Mouse (Mus musculus) Patski (cell line): ENCODE data around the gene Pcdh9. TPM values are rescaled to one million over a fixed set of nuclear protein-coding genes. Genes with fewer than 3 reads are reported as not detected.

Experiments used
- ATAC-seq: fragments of 100-300 bp; one replicate; pipeline ENCODE4 v1.8.0; 2021
- CTCF ChIA-PET: fragments of 350-600 bp; sonication (Branson Sonifier 250); formaldehyde crosslinking; loops from one replicate; lab custom pipeline; 2022; ENCODE audit warnings: inconsistent platforms; lab: Charles Lee
- POLR2A ChIA-PET: fragments of 350-600 bp; sonication (Branson Sonifier 250); formaldehyde crosslinking; loops from one replicate; lab custom pipeline; 2022; ENCODE audit warnings: antibody characterized with exemption, inconsistent platforms; lab: Charles Lee
- DNase-seq: peaks from one replicate; pipeline ENCODE4 v3.0.0-alpha.2; 2011; ENCODE audit warnings: low read depth, low spot score
- H3K27me3 ChIP-seq: fragments of 371-371 bp; one replicate; pipeline ENCODE4 v1.5.1; 2021
- CTCF ChIP-seq: fragments of 100-300 bp; IDR thresholded peaks from one replicate; pipeline ENCODE4 v1.5.1; 2021
- in situ Hi-C: fragments of 300-500 bp; cut with MboI; formaldehyde crosslinking; loops from 3 replicates; pipeline ENCODE4 v1.11.1; 2018; ENCODE audit warnings: low pct_unique_long_range_greater_than_20kb, mixed read lengths
- polyA plus RNA-seq: library from polyadenylated mRNA; unstranded; gene quantifications from one replicate; pipeline ENCODE4 v1.2.3, GENCODE M21; 2021

Gene Pcdh9
- polyA plus RNA-seq, 1 experiment from 2014 or later: not detected

DNA sequence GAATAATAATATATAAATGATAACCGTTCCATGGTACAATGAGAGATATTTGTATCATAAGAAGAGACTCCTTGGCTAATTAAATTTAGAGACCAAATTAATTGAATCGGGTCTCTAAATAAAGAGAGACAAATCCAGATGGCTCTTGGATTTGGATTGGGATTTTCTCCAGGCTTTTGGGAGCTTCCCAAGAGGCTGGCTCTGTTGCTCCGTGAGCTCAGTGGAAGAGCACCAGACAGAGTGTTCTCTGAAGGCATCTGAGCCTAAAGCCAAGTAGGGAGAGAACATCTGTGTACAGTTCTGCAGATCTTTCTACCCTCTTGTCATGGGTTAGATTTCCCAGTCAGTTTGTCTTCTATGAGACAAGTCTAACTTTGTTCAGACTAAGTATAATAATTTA is 95.9 kb downstream of the Pcdh9 start:
- no peak for DNase-seq
- ChIA-PET CTCF (no interaction called here), POLR2A (no interaction called here)
- no peak for ATAC-seq
- TF ChIP-seq CTCF: no peak
- in situ Hi-C loops: no loop called here
- H3K27me3 ChIP-seq: peaks cover 7% of the 10 kb centered on the region

GRCm38 (mm10) chr14:93786234-93786633 is 104.2 kb downstream of the Pcdh9 start:
- no peaks in the 10 kb centered on the region for H3K27me3 ChIP-seq
- TF ChIP-seq CTCF: no peak
- in situ Hi-C loops: no loop called here
- DNase-seq: no peak
- no peak for ATAC-seq
- POLR2A ChIA-PET: no interaction called here
- CTCF ChIA-PET: no interaction called here

- POLR2A ChIA-PET: no interaction called here
- ATAC-seq: no peak
Measured at GRCm38 (mm10) chr14:93785031-93785430, 105.4 kb downstream of the Pcdh9 start.

GRCm38 (mm10) chr14:93762855-93763254 is 127.6 kb downstream of the Pcdh9 start:
- no peak for ATAC-seq
- no peaks in the 10 kb centered on the region for H3K27me3 ChIP-seq
- in situ Hi-C loops: no loop called here
- DNase-seq: no peak
- ChIA-PET POLR2A (no interaction called here), CTCF (no interaction called here)
- no peak for TF ChIP-seq CTCF

More at GRCm38 (mm10) chr14:93785031-93785430, 105.4 kb downstream of the Pcdh9 start:
- no peak for DNase-seq
- in situ Hi-C loops: no loop called here
- CTCF ChIA-PET: no interaction called here
- no peaks in the 10 kb centered on the region for H3K27me3 ChIP-seq
- TF ChIP-seq CTCF: no peak

- DNase-seq: no peak
- ChIA-PET CTCF (no interaction called here), POLR2A (no interaction called here)
- no peak for TF ChIP-seq CTCF
- in situ Hi-C loops: no loop called here
- no peaks in the 10 kb centered on the region for H3K27me3 ChIP-seq
- no peak for ATAC-seq
Measured at GRCm38 (mm10) chr14:93734077-93734673, 156.3 kb downstream of the Pcdh9 start.

DNA sequence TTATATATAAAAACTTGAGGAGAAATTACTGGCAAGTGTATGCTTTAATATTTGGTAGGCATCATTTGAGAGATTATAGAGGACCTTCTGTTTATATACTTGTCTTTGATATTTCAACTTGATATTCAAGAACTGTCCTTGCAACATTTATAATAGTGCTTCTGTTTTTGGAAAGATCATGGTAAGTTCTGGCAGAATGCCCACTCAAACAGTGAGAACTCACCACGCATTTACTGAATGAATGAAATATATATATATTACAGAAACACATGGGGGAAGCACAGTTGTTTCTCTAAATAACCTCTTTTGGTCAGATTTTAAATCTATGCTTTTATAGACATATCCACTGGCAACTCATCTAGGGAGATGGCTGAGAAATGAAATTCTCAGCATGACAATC is 164.7 kb downstream of the Pcdh9 start:
- ATAC-seq (no peak), DNase-seq (no peak)
- H3K27me3 ChIP-seq: no peaks in the 10 kb centered on the region
- no peak for TF ChIP-seq CTCF
- ChIA-PET CTCF (no interaction called here), POLR2A (no interaction called here)
- in situ Hi-C loops: no loop called here

- in situ Hi-C loops: no loop called here
- POLR2A ChIA-PET: no interaction called here
Measured at GRCm38 (mm10) chr14:93719208-93719607, 171.3 kb downstream of the Pcdh9 start.

DNA sequence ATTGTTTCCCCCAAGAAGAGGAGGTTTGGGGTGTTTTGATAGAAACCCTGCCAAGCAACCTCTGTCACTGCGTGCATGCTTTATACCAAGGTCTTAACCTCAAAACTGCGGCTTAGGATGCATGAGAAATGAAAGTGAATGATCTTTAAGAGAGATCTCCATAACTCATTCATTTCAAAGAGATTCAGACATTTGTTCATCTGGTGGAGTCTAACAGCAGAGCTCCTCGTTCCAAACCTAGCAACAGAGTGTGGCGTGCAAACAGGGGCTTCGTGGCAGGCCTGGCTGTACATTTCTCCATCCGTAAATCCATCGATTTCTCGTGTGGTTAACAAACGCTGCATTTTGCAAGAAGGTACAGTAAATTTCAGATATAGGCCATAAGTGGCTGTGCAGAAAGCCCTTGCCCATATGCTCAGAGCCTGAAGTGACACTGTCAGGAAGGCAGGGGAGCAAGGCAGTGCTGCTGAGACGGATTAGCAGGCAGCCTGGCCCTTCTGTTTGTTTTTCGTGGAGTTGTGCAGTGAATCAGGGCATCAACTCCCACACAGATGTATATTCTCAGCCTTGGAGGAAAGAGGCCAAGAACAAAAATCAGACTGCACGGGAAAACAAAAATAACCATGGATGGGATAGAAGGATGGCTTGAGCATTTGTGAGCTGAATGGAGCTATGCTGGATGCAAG is 177.1 kb downstream of the Pcdh9 start:
- CTCF ChIA-PET: no interaction called here

More at GRCm38 (mm10) chr14:93719208-93719607, 171.3 kb downstream of the Pcdh9 start:
- H3K27me3 ChIP-seq: no peaks in the 10 kb centered on the region
- CTCF ChIA-PET: no interaction called here
- ATAC-seq (no peak), DNase-seq (no peak)
- no peak for TF ChIP-seq CTCF

DNA sequence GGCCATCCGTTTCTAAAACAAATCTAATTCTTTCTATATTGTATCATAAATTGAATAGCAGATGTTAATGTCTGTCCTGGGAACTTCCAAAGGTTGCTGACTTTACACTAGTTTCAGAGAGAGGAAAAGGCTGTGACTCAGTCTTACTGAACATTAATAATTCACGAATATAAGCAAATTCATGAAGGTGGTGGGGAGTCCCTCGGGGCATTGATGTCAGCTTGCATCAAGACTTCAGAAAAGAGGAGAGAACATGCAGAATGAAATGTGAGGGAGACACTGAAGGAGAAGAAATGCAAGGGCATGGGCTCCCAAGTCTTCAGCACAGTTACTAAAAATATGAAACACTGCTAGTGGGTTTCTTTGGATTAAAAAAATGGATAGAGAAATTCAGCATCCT is 181.8 kb downstream of the Pcdh9 start:
- no peak for DNase-seq
- no peak for ATAC-seq
- in situ Hi-C loops: no loop called here
- no peak for TF ChIP-seq CTCF
- ChIA-PET POLR2A (no interaction called here), CTCF (no interaction called here)
- no peaks in the 10 kb centered on the region for H3K27me3 ChIP-seq

More for the DNA sequence above, 177.1 kb downstream of the Pcdh9 start:
- no peak for DNase-seq
- no peak for TF ChIP-seq CTCF
- in situ Hi-C loops: no loop called here
- no peaks in the 10 kb centered on the region for H3K27me3 ChIP-seq
- POLR2A ChIA-PET: no interaction called here
- no peak for ATAC-seq

- no peak for TF ChIP-seq CTCF
- ChIA-PET CTCF (no interaction called here), POLR2A (no interaction called here)
- ATAC-seq: no peak
- H3K27me3 ChIP-seq: peaks cover 8% of the 10 kb centered on the region
- in situ Hi-C loops: no loop called here
- no peak for DNase-seq
Measured at GRCm38 (mm10) chr14:93701385-93702101, 188.9 kb downstream of the Pcdh9 start.

DNA sequence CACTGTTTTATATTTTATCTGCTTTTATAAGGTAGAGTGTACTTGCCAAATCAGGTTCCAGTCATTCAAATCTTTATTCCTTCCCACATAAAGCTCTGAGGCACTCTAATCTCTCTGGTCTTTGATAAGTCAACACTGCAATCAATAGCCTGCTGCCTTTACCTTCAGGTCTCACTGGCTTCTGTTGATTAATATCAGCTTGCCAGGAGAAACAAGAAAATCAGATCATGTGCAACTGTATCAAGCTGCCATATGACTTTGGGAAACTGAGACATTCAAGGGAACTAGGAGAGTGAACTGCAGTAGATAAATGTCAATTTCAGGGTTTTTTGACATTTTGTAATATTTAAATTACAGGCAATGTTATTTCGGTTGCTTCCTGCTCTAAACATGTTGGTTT is 189.6 kb downstream of the Pcdh9 start:
- H3K27me3 ChIP-seq: peaks cover 8% of the 10 kb centered on the region
- no peak for DNase-seq
- ChIA-PET POLR2A (no interaction called here), CTCF (no interaction called here)
- ATAC-seq: no peak
- in situ Hi-C loops: no loop called here
- no peak for TF ChIP-seq CTCF
